Mouse (Mus musculus) liver, adult (tissue): ENCODE results near the gene Gm21936.
"Not testable (repeated sequence)": the region's sequence is repeated elsewhere in the genome, so short reads cannot be mapped to it uniquely, and the experiment has no call there.

Experiments
- GATA4 ChIP-seq: IDR thresholded peaks from 2 replicates; pipeline ENCODE4 v1.6.1; 2014; ENCODE audit warnings: mild to moderate bottlenecking, low read length; ENCODE audit not compliant: insufficient replicate concordance

The Gm21936 gene

DNA sequence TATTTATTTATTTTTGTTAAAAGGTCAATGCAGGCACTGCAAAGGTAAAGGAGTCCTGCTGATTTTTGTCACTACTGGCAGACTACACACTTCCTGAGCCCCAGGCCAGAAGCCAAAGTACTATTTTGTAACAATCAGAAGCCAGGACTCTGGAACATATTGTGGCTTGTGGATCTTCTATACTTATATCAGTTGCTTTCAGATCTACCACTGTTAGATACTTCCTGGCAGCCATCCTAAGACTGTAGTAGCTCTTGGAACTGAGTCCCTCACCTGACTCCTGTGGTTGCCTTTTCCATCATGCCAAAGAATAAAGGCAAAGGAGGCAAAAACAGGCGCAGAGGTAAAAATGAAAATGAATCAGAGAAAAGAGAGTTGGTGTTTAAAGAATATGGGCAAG is at the start of gene Gm21936:
Gene Gm21936 (plus strand): TSS at position 301 of the 400 bp plus-strand sequence.
- not testable (repeated sequence) for TF ChIP-seq GATA4

DNA sequence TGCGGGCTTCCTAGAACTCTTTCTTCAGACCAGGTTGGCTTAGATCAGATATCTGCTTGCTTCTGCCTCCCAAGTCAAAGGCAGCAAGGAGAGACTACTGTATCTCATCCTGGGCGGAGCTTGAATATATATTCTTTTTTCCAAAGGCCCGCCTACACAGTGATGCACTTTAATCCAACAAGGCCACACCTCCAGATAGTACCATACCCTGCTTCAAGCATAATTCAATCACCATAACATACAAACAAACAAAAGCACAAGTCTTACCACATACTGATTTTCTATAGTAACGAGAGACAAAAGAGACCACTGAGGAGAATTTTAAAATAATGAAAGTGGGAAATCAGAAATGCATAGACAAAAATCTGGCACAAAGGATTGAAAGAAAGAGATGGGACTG is 19.7 kb upstream of the Gm21936 start, which contains the start of gene Gm21319:
Gene Gm21319 (minus strand): TSS at position 101 of the 400 bp plus-strand sequence.
- TF ChIP-seq GATA4 = not testable (repeated sequence)

DNA sequence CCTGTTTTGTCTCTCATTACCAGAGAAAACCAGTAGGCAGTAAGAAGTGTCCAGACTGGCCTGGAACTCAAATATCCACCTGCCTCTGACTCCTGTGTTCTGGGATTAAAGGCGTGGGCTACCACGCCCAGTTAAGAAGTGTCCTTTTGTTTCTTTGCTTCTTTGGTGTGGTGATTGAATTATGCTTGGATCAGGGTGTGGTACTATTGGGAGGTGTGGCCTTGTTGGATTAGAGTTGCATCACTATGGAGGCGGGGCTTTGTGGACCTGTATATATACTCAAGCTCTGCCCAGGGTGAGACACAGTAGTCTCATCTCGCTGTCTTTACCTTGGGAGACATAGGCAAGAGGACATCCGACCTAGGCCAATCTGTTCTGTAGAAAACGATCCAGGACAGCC is 21.0 kb downstream of the Gm21936 start, which contains the start of gene BB287469:
Gene BB287469 (plus strand): TSS at position 301 of the 400 bp plus-strand sequence.
- not testable (repeated sequence) for TF ChIP-seq GATA4

DNA sequence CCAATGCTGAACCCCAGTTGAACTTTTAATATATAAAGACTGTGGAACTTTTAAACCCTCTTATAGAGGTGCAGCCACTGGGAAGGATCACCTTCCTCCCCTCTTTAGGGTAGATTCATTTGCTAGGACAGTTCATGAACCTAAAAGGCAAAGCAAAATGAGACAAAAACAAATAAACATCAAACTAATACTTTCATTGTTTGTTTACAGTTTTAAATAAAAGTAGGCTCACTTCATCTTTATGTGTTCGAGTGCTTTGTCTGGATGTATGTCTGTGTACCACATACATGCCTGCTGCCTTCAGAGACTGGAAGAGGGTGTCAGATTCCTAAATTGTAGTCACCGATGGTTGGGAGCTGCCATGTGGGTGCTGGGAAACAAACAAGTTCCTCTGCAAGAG is 46.9 kb downstream of the Gm21936 start, which contains the start of gene Gm2001:
Gene Gm2001 (minus strand): TSS at position 101 of the 400 bp plus-strand sequence.
- not testable (repeated sequence) for TF ChIP-seq GATA4
